Mouse (Mus musculus) liver, adult 2 months (tissue): ENCODE results near the gene Tmem147. TPM values are rescaled to one million over a fixed set of nuclear protein-coding genes. Genes with fewer than 3 reads are reported as not detected.

Source experiments
- DNase-seq: peaks from one replicate; pipeline ENCODE4 v3.0.0-alpha.2; 2011; ENCODE audit warnings: low read depth, low spot score; ENCODE audit errors: extremely low read depth
- H3K27ac ChIP-seq: fragments of 200-500 bp; replicated peaks from 2 replicates; pipeline ENCODE4 v1.5.1; 2012; ENCODE audit warnings: low read depth, mild to moderate bottlenecking, control low read depth, inconsistent platforms, low read length; ENCODE audit not compliant: insufficient read depth
- H3K27me3 ChIP-seq: fragments of 200-500 bp; 2 replicates; pipeline ENCODE4 v1.6.1; 2012; ENCODE audit warnings: mild to moderate bottlenecking, moderate library complexity, low read length, inconsistent platforms; ENCODE audit not compliant: control insufficient read depth, insufficient read depth
- H3K36me3 ChIP-seq: fragments of 200-500 bp; 2 replicates; pipeline ENCODE4 v1.6.1; 2012; ENCODE audit warnings: low read length, inconsistent platforms; ENCODE audit not compliant: control insufficient read depth, insufficient read depth
- H3K4me1 ChIP-seq: fragments of 200-500 bp; 2 replicates; pipeline ENCODE4 v1.6.1; 2011; ENCODE audit warnings: low read length; ENCODE audit not compliant: control insufficient read depth, insufficient read depth
- H3K4me3 ChIP-seq: fragments of 200-500 bp; 2 replicates; pipeline ENCODE4 v1.5.1; 2011; ENCODE audit warnings: low read depth, mild to moderate bottlenecking, control low read depth, low read length, moderate library complexity; ENCODE audit not compliant: insufficient read depth
- H3K79me2 ChIP-seq: fragments of 200-500 bp; 2 replicates; pipeline ENCODE4 v1.6.1; 2012; ENCODE audit warnings: inconsistent platforms, mild to moderate bottlenecking, low read length, moderate library complexity; ENCODE audit not compliant: control insufficient read depth, insufficient read depth
- H3K9ac ChIP-seq: fragments of 200-500 bp; 2 replicates; pipeline ENCODE4 v1.6.1; 2012; ENCODE audit warnings: low read depth, mild to moderate bottlenecking, control low read depth, inconsistent platforms, low read length
- CTCF ChIP-seq: fragments of 200-500 bp; IDR thresholded peaks from 2 replicates; pipeline ENCODE4 v1.5.1; 2011; ENCODE audit warnings: low read depth, low read length, control low read depth
- POLR2A ChIP-seq: fragments of 200-500 bp; IDR thresholded peaks from 2 replicates; pipeline ENCODE4 v1.6.1; 2011; ENCODE audit warnings: low read length, control low read depth; ENCODE audit not compliant: insufficient read depth; ENCODE audit errors: extremely low read depth
- WGBS: fragments of 180-500 bp; shearing (Covaris S2); methylation state at CpG from one replicate; pipeline ENCODE4 v1.1.7; 2018; 5-methylcytosine and 5-hydroxymethylcytosine counted together
- polyA plus RNA-seq: library from polyadenylated mRNA; depleted of rRNA; stranded (reverse); fragments of >200 nt; gene quantifications from 2 replicates; pipeline ENCODE4 v1.2.3, GENCODE M21; 2012
- total RNA-seq: library from RNA; depleted of rRNA; stranded (reverse); fragments of >200 nt; gene quantifications from 2 replicates; pipeline ENCODE4 v1.2.3, GENCODE M21; 2014

Gene Tmem147
- total and polyA plus RNA-seq, 2 experiments: 124 to 335 TPM

DNA sequence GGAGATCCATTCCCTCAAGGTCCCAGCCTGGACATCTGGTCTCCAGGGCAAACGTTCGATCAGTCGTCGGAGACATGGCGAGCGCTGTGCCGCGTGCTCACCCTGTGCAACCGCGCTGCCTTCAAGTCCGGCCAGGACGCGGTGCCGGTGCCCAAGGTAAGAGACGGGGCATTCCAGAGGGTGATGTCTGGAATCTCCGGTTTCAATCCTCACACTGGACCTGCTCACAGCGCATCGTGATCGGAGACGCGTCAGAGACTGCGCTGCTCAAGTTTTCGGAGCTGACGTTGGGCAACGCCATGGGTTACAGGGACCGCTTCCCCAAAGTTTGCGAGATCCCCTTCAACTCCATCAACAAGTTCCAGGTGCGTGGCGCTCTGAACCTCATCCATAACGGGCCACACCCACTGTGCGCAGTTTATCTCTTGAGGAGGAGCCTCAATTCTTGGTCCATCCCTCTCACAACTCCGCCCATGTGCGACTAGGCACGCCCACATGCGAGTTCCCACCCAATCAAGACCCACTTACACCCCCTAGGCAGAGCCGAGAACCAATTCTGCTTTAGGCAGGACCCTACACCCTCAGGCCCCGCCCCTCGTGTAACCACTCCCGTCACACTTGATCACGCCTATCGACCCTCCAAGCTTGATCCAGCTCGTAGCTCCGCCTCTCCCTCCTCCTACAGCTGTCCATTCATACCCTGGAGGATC is 12.2 kb downstream of the Tmem147 start:
- Histone ChIP-seq H3K9ac (no peak overlapping the region), H3K27ac (no peak overlapping the region), H3K4me3 (peak overlapping the region; percentile 4; the same call in 1 of the 2 replicates), H3K4me1 (peaks cover 13% of the 10 kb centered on the region), H3K79me2 (no peaks in the 10 kb centered on the region), H3K36me3 (no peaks in the 10 kb centered on the region), H3K27me3 (no peaks in the 10 kb centered on the region)
- 8% methylated on average over 43 of the region's 43 CpGs for WGBS
- peak; percentile 40 for DNase-seq
- TF ChIP-seq CTCF (no peak), POLR2A (no peak)

DNA sequence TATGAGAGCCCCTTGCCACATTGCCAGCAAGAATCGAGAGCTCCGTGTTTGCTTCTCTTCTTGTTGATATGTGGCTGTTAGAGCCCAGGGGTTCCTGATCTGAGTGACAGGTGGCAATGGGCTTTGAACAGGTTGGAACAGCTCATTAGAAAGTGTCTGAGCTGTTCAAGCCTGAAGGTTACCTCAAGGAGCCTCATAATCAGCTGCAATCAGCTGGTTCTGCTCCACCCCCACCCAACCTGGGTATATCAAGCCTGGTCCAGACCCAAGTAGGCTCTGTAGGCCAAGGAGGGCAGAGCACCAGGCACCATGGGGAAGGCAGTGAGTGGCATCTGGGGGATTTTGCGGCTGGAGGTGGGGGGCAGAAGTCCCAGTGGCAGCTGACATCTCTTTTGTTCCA is 17.4 kb downstream of the Tmem147 start, which contains the start of gene Atp4a:
Atp4a (plus strand) TSS at position 268 of the 400 bp plus-strand sequence.
- H3K4me3 ChIP-seq: no peak within 1 kb of the TSS
- H3K4me1 ChIP-seq: peaks cover 1% of the 10 kb centered on the region; the same call in 1 of the 2 replicates
- TF ChIP-seq POLR2A (no peak), CTCF (no peak)
- DNase-seq: no peak
- H3K79me2 ChIP-seq: no peaks in the 10 kb centered on the region
- no peaks in the 10 kb centered on the region for H3K36me3 ChIP-seq
- no peak within 1 kb of the TSS for H3K9ac ChIP-seq
- no peaks in the 10 kb centered on the region for H3K27me3 ChIP-seq
- H3K27ac ChIP-seq: no peak within 1 kb of the TSS
- 88% methylated on average over 3 of the region's 3 CpGs for WGBS

DNA sequence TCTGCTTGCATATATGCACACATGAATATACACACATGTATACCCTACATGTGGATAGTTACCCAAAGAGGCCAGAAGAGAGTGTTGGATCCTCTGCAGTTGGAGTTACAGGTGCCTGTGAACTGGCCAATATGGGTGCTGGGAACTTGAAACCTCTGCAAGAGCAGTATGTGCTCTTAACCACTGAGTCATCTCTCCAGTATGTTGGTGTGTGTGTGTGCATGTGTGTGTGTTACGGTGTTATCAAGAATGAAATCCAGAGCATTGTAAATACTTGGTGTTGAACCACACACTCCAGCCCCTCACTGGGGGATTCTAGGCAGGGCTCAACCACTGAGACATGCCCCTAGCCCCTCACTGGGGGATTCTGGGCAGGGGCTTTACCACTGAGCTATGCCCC is 21.9 kb downstream of the Tmem147 start:
- Histone ChIP-seq H3K4me3 (no peak overlapping the region), H3K27ac (no peak overlapping the region), H3K4me1 (peaks cover 9% of the 10 kb centered on the region; the same call in 1 of the 2 replicates), H3K36me3 (no peaks in the 10 kb centered on the region), H3K9ac (no peak overlapping the region), H3K79me2 (no peaks in the 10 kb centered on the region), H3K27me3 (no peaks in the 10 kb centered on the region)
- DNase-seq: no peak
- WGBS: 97% methylated on average over 1 of the region's 1 CpGs
- no peak for TF ChIP-seq CTCF
- TF ChIP-seq POLR2A: no peak

DNA sequence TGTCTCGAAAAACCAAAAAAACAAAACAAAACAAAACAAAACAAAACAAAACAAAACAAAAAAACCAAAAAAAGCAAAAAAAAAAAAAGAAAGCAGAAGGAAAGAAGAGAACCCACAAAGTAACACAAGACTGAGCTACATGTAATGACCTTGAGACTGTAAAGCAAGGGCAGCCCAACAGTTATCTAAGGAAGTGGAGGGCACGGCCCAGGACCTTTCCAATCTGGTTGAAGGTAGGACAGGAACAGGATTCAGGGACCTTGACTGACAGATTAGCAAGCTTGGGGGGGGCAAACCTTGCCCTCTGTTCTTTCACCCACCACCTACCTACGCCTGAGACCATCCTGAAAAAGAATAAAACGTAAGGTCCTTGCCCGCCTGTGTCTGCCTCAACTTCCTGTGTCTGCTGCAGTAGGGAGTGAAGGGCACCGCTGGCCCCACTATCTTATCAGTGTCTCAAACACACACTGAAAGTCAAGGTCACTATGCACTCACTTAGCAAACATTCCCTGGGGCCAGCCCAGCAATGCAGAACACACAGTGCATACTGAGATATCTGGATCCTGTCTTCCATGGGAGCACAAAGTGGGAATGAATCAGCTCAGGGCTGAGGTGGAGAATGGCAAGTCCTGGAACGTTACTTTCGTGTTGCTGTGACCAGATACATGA is 23.0 kb downstream of the Tmem147 start:
- Histone ChIP-seq H3K27ac (peak overlapping the region; percentile 14; the same call in 1 of the 2 replicates), H3K27me3 (no peaks in the 10 kb centered on the region), H3K79me2 (no peaks in the 10 kb centered on the region), H3K9ac (no peak overlapping the region), H3K36me3 (no peaks in the 10 kb centered on the region), H3K4me3 (no peak overlapping the region), H3K4me1 (peaks cover 9% of the 10 kb centered on the region; the same call in 1 of the 2 replicates)
- TF ChIP-seq CTCF (no peak), POLR2A (no peak)
- WGBS: 16% methylated on average over 8 of the region's 8 CpGs
- DNase-seq: peak; percentile 85

DNA sequence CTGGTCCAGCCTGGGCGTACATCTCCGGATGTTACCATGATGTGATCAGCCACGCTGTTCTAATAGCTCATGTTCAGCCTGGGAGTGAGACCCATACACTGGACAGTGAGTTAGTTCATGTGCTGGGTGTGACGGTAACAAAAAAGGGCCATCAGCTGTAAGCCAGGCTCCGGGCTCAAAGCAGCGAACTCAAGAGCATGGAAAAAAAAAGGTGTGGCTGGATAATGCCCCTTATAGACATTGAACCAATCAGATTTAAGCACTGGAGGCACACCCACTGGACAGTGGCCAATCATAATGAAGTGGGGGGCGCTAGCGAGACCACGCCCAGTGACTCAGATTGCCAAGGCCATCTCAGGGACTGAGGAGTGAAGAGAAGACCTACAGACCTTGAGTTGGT is 30.8 kb downstream of the Tmem147 start, which contains the start of gene 2200002J24Rik:
2200002J24Rik (plus strand) TSS at position 338 of the 400 bp plus-strand sequence.
- Histone ChIP-seq H3K27ac (no peak within 1 kb of the TSS), H3K36me3 (no peaks in the 10 kb centered on the region), H3K4me3 (no peak within 1 kb of the TSS), H3K27me3 (no peaks in the 10 kb centered on the region), H3K79me2 (no peaks in the 10 kb centered on the region), H3K9ac (no peak within 1 kb of the TSS), H3K4me1 (no peaks in the 10 kb centered on the region)
- DNase-seq: no peak
- WGBS: 74% methylated on average over 9 of the region's 9 CpGs
- no peak for TF ChIP-seq POLR2A
- no peak for TF ChIP-seq CTCF

DNA sequence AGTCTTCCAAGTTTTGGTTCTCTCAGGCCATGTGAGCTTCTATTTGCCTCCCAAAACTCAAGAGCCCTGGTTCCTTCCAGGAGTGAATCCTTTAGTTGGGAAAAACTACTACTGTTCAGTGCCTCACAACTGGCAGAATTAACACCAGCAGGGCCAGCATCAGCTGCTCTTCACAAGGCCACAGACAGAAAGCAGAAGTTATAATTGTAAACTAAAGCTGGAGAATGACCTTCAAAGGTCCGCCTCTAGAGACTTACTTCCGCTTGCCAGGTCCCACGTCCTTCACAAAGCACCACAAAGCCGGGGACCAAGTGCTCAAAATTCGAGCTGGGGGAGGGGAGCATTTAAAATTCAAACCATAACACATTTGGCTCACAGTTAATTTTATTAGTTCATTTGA is 31.2 kb downstream of the Tmem147 start:
- Histone ChIP-seq H3K4me1 (no peaks in the 10 kb centered on the region), H3K9ac (no peak overlapping the region), H3K79me2 (no peaks in the 10 kb centered on the region), H3K27me3 (no peaks in the 10 kb centered on the region), H3K36me3 (no peaks in the 10 kb centered on the region), H3K4me3 (no peak overlapping the region), H3K27ac (no peak overlapping the region)
- no peak for TF ChIP-seq CTCF
- no peak for TF ChIP-seq POLR2A
- no peak for DNase-seq
- 53% methylated on average over 5 of the region's 5 CpGs for WGBS
